12 mouse cellular contexts compared by ENCODE assay signal in the genomic region with DNA sequence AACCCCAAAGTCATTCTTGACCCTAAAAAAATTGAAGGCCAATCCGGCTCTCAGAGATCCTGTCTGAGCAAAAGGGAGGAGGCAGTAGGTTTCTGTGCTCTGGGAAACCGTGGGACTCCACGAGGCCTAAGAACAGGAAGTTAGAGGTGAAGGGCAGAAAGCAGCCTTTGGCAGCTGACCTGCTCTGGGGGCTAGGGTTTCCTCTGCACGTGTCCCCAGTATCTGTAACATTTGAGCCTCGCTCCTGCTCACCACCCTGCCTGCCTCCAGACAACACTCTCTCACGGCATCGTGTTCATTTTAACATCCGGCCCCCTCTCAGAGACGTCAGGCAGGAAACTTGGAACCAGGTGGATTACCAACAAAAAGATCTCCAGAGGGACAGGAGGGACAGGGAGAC. TPM values are rescaled to one million over a fixed set of nuclear protein-coding genes. Genes with fewer than 3 reads are reported as not detected.
DNase-seq lines count a peak whose midpoint lies in the region; ATAC-seq and TF ChIP-seq lines count a peak whose summit lies in the region.
"Had no signal": no experiment of that assay in that cellular context is flagged by ENCODE, and none has a peak within 500 bp of the region (broad histone marks: within the 10 kb centered on the region; RNA-seq: fewer than 3 reads in every experiment).

No protein-coding gene starts in this region.

- H3K9ac ChIP-seq in kidney, embryonic 14.5 days (ENCODE audit: low read depth, low read length), result no peak overlapping the region; the same call in 1 of the 2 replicates

- H3K27ac ChIP-seq in gastrocnemius, adult 2 months, result peak overlapping the region; percentile 57
- H3K27ac ChIP-seq in kidney, embryonic 14.5 days (ENCODE audit: low read depth, low read length), result no peak overlapping the region
- H3K27ac ChIP-seq: hindbrain, postnatal 0 days had no signal

- H3K27me3 ChIP-seq in kidney, embryonic 14.5 days (ENCODE audit: control insufficient read depth, insufficient read depth, low read length), result no peaks in the 10 kb centered on the region

- H3K4me2 ChIP-seq in kidney, embryonic 14.5 days (replicated peaks; ENCODE audit: low read depth, low read length), result no peak overlapping the region

- H3K4me3 ChIP-seq in gastrocnemius, adult 2 months, result no peak overlapping the region
- no peak overlapping the region for H3K4me3 ChIP-seq in kidney, embryonic 14.5 days (ENCODE audit: low read length)

- H3K9me3 ChIP-seq in kidney, embryonic 14.5 days (ENCODE audit: control insufficient read depth, low read length), result no peaks in the 10 kb centered on the region

- no peak for DNase-seq in gastrocnemius, adult 2 months
- no peak for DNase-seq in gastrocnemius, postnatal 14 days
- peak; percentile 18 to 66 for DNase-seq in kidney, postnatal 25 days
- peak; percentile 10 for DNase-seq in thymus, postnatal 0 days (ENCODE audit: low spot score)
- DNase-seq in thymus, postnatal 14 days, result no peak
- no peak for DNase-seq in urinary bladder, postnatal 10 days (ENCODE audit: low spot score)
- DNase-seq in ovary, postnatal 10 days (ENCODE audit: low spot score), result no peak
- DNase-seq: adrenal gland, postnatal 10 days; cerebellum, adult 11-12 months had no signal

- H3K4me1 ChIP-seq in kidney, embryonic 14.5 days (ENCODE audit: control insufficient read depth, insufficient read depth, low read length), result no peaks in the 10 kb centered on the region

- TF ChIP-seq CTCF in gastrocnemius, adult 2 months (IDR thresholded peaks at IDR 0.05), result no peak

- no peak for ATAC-seq in kidney, embryonic 14.5 days (ENCODE audit: low FRiP score, low TSS enrichment)
- ATAC-seq: hindbrain, postnatal 0 days had no signal

- H3K36me3 ChIP-seq in kidney, embryonic 14.5 days (ENCODE audit: control insufficient read depth, insufficient read depth, low read length), result no peaks in the 10 kb centered on the region

- 16% methylated on average over 9 of the region's 9 CpGs for WGBS in kidney, embryonic 14.5 days

- intact Hi-C loops in gastrocnemius, adult 2 months (cut with DNase I), result no loop called here
- intact Hi-C loops in gastrocnemius, postnatal 14 days (cut with DNase I; ENCODE audit: low total_unique reads), result no loop called here

RNA-seq across cellular contexts. Expression of gene Snx33, which starts 27.6 kb away (rescaled TPM):
- 1 to 10 TPM; 4.3 to 4.7 TPM for total RNA-seq in gastrocnemius, adult 2 months (2021)
- 1 to 10 TPM; 6.4 to 6.5 TPM for total RNA-seq in gastrocnemius, postnatal 14 days (2021)
- polyA plus RNA-seq in kidney, embryonic 14.5 days (2014; fragmentation: Nextera tagmentation; extraction: Ambion mirVana), result 4.1 and 8.3 TPM in 2 replicates
- polyA plus RNA-seq in thymus, postnatal 0 days (2015; fragmentation: Nextera tagmentation; extraction: Ambion mirVana), result 4.7 and 5.1 TPM in 2 replicates

RNA-seq across cellular contexts. Expression of gene Cspg4, which starts 35.7 kb away (rescaled TPM):
- 1 to 10 TPM; 5.7 to 6.0 TPM for total RNA-seq in gastrocnemius, adult 2 months (2021)
- total RNA-seq in gastrocnemius, postnatal 14 days (2021), result 10 to 100 TPM; 13.8 to 20.6 TPM
- 15.7 and 19.2 TPM in 2 replicates for polyA plus RNA-seq in kidney, embryonic 14.5 days (2014; fragmentation: Nextera tagmentation; extraction: Ambion mirVana)
- 0.91 and 1.4 TPM in 2 replicates for polyA plus RNA-seq in thymus, postnatal 0 days (2015; fragmentation: Nextera tagmentation; extraction: Ambion mirVana)

RNA-seq across cellular contexts. Expression of gene Odf3l1, which starts 36.1 kb away (rescaled TPM):
- under 1 TPM in 1 of 2 experiments, not detected in 1; 0.22 TPM for total RNA-seq in gastrocnemius, adult 2 months (2021)
- under 1 TPM in 1 of 2 experiments, not detected in 1; 0.80 TPM for total RNA-seq in gastrocnemius, postnatal 14 days (2021)
- 0.20 TPM in 1 of 2 replicates, not detected in the other for polyA plus RNA-seq in kidney, embryonic 14.5 days (2014; fragmentation: Nextera tagmentation; extraction: Ambion mirVana)
- polyA plus RNA-seq in thymus, postnatal 0 days (2015; fragmentation: Nextera tagmentation; extraction: Ambion mirVana), result 0.13 TPM in 1 of 2 replicates, not detected in the other
- total RNA-seq: left cerebral cortex, postnatal 10 days had no signal

RNA-seq across cellular contexts. Expression of gene Imp3, which starts 36.7 kb away (rescaled TPM):
- 10 to 100 TPM; 49.1 to 51.4 TPM for total RNA-seq in gastrocnemius, adult 2 months (2021)
- 10 to 100 TPM; 40.1 to 43.1 TPM for total RNA-seq in gastrocnemius, postnatal 14 days (2021)
- 98.4 and 111 TPM in 2 replicates for polyA plus RNA-seq in kidney, embryonic 14.5 days (2014; fragmentation: Nextera tagmentation; extraction: Ambion mirVana)
- polyA plus RNA-seq in thymus, postnatal 0 days (2015; fragmentation: Nextera tagmentation; extraction: Ambion mirVana), result 154 and 160 TPM in 2 replicates

RNA-seq across cellular contexts. Expression of gene Snupn, which starts 50.1 kb away (rescaled TPM):
- 10 to 100 TPM in 1 of 2 experiments, 1 to 10 TPM in 1; 8.4 to 11.3 TPM for total RNA-seq in gastrocnemius, adult 2 months (2021)
- total RNA-seq in gastrocnemius, postnatal 14 days (2021), result 1 to 10 TPM; 7.3 to 7.4 TPM
- 24.3 and 27.7 TPM in 2 replicates for polyA plus RNA-seq in kidney, embryonic 14.5 days (2014; fragmentation: Nextera tagmentation; extraction: Ambion mirVana)
- polyA plus RNA-seq in thymus, postnatal 0 days (2015; fragmentation: Nextera tagmentation; extraction: Ambion mirVana), result 20.9 and 23.6 TPM in 2 replicates

Comparison
In these comparisons a context has a peak if more than half of its experiments do, and no peak if none do; other contexts are left out.
1. DNase-seq: peak in kidney, postnatal 25 days (2 of 2) and thymus, postnatal 0 days (single experiment); none in gastrocnemius, adult 2 months (single experiment), gastrocnemius, postnatal 14 days (single experiment), thymus, postnatal 14 days (single experiment), urinary bladder, postnatal 10 days (single experiment) and ovary, postnatal 10 days (single experiment).